Mouse (Mus musculus): ENCODE results near the gene Hist1h3a. TPM values are rescaled to one million over a fixed set of nuclear protein-coding genes. Genes with fewer than 3 reads are reported as not detected.
A peak's percentile ranks its signal among the peaks of the same experiment; 100 is the strongest.
"Not testable (repeated sequence)": the region's sequence is repeated elsewhere in the genome, so short reads cannot be mapped to it uniquely, and the experiment has no call there.

The Hist1h3a gene
- polyA plus RNA-seq (2015; fragmentation: Nextera tagmentation; extraction: Ambion mirVana): 1.1 and 1.5 TPM in 2 replicates

- peaks cover 34% of the 10 kb centered on the region for H3K4me1 ChIP-seq (replicated peaks)
- H3K9me3 ChIP-seq, H3K36me3 ChIP-seq, H3K27me3 ChIP-seq: not testable (repeated sequence)
- H3K9ac ChIP-seq: peak within 1 kb of the TSS; percentile 62
- WGBS: under 1% methylated on average over 28 of the region's 52 CpGs
- H3K27ac ChIP-seq (replicated peaks): peak within 1 kb of the TSS; percentile 90
- H3K4me3 ChIP-seq: peak within 1 kb of the TSS; percentile 59
- ATAC-seq (ENCODE audit: low read depth): peak; percentile 63
- peak within 1 kb of the TSS; percentile 79 for H3K4me2 ChIP-seq
These were observed at the start of gene Hist1h3a for GRCm38 (mm10) chr13:23761871-23762821. Gene Hist1h3a, minus strand, starts transcription at chr13:23762386.

- Histone ChIP-seq H3K9me3 (no peaks in the 10 kb centered on the region), H3K27ac (replicated peaks) (no peak within 1 kb of the TSS), H3K27me3 (no peaks in the 10 kb centered on the region), H3K4me2 (no peak within 1 kb of the TSS), H3K4me1 (replicated peaks) (no peaks in the 10 kb centered on the region), H3K4me3 (no peak within 1 kb of the TSS), H3K9ac (no peak within 1 kb of the TSS), H3K36me3 (no peaks in the 10 kb centered on the region)
- WGBS: 89% methylated on average over 15 of the region's 15 CpGs
- no peak for ATAC-seq (ENCODE audit: low read depth)
These were observed 44.4 kb upstream of the Hist1h3a start, which contains the start of gene Slc17a2 for GRCm38 (mm10) chr13:23806422-23807052. Gene Slc17a2, plus strand, starts transcription at chr13:23806993.

DNA sequence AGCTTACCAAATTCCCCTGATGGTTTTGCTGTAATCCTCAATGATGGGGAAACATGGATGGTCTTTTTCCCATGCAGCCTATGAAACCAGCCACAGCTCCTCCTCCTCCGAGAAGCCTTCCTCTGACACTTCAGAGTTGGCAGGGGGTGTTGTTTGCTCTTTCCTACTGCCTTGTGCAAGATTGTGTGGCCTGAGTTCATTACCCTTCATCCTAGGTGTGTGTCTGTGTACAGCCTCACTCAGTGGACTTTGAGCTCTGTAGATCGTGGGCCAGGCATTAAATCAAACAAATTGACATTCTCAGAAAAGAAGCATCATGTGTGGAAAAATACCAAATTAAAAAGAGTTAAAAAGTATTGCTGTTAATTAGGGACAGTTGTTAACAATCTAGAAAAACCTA lies 42.3 kb upstream of the Hist1h3a start:
- H3K4me3 ChIP-seq: no peak overlapping the region
- WGBS: 78% methylated on average over 2 of the region's 2 CpGs
- no peaks in the 10 kb centered on the region for H3K4me1 ChIP-seq (replicated peaks)
- ATAC-seq (ENCODE audit: low read depth): no peak
- H3K36me3 ChIP-seq: no peaks in the 10 kb centered on the region
- no peak overlapping the region for H3K9ac ChIP-seq
- no peak overlapping the region for H3K27ac ChIP-seq (replicated peaks)
- no peak overlapping the region for H3K4me2 ChIP-seq
- H3K9me3 ChIP-seq: no peaks in the 10 kb centered on the region
- H3K27me3 ChIP-seq: no peaks in the 10 kb centered on the region

DNA sequence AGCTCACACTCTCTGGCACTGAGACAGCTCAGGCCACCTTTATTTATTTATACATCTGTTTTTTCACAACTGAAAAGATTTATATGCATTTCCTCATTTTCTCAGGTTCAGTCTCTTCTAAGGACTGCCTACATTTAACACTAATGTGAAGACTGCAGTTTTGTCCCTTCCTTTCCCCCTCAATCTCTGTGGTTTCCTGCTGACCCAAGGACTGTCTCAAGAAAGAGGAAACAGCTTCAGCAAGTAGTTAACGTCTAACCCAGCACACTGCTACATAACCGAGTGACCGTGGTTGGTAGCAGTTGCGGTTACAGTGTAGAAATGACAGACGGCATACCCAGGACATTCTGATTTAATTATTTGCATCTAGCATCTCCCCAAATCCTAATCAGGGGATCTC lies 37.2 kb upstream of the Hist1h3a start:
- H3K9ac ChIP-seq: no peak overlapping the region
- H3K4me2 ChIP-seq: no peak overlapping the region
- H3K9me3 ChIP-seq: no peaks in the 10 kb centered on the region
- no peaks in the 10 kb centered on the region for H3K27me3 ChIP-seq
- H3K27ac ChIP-seq (replicated peaks): no peak overlapping the region
- H3K4me1 ChIP-seq (replicated peaks): no peaks in the 10 kb centered on the region
- no peaks in the 10 kb centered on the region for H3K36me3 ChIP-seq
- 89% methylated on average over 5 of the region's 5 CpGs for WGBS
- no peak for ATAC-seq (ENCODE audit: low read depth)
- no peak overlapping the region for H3K4me3 ChIP-seq

DNA sequence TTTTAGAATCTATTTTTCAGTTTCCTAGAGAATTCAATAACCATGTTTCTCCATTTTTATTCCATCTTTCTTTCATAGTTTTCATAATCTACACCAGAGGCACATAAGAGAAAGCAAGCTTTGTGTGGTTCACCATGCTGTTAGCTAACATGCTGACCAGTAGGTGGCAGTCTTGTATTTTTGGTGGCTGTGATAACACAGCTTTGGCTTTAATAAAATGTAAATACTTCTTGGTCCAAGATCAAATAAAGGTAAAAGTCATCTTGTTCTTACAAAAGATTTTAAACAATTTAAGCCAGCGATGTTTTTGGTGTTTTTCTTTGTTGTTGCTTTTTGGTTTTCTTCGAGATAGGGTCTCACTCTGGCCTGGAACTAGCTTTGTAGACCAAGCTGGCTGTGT lies 30.3 kb upstream of the Hist1h3a start:
- no peak for ATAC-seq (ENCODE audit: low read depth)
- Histone ChIP-seq H3K4me1 (replicated peaks) (no peaks in the 10 kb centered on the region), H3K27ac (replicated peaks) (no peak overlapping the region), H3K4me2 (no peak overlapping the region), H3K36me3 (no peaks in the 10 kb centered on the region), H3K27me3 (no peaks in the 10 kb centered on the region), H3K4me3 (no peak overlapping the region), H3K9ac (no peak overlapping the region), H3K9me3 (no peaks in the 10 kb centered on the region)
- 47% methylated on average over 2 of the region's 2 CpGs for WGBS

- H3K9me3 ChIP-seq: no peaks in the 10 kb centered on the region
- H3K4me2 ChIP-seq: no peak overlapping the region
- no peak for ATAC-seq (ENCODE audit: low read depth)
- no peaks in the 10 kb centered on the region for H3K27me3 ChIP-seq
- no peaks in the 10 kb centered on the region for H3K4me1 ChIP-seq (replicated peaks)
- no peak overlapping the region for H3K4me3 ChIP-seq
- H3K27ac ChIP-seq (replicated peaks): no peak overlapping the region
- H3K9ac ChIP-seq: no peak overlapping the region
- no peaks in the 10 kb centered on the region for H3K36me3 ChIP-seq
- WGBS: 82% methylated on average over 4 of the region's 4 CpGs
These were observed 16.8 kb upstream of the Hist1h3a start for GRCm38 (mm10) chr13:23779025-23779424.

GRCm38 (mm10) chr13:23778339-23778738 lies 16.2 kb upstream of the Hist1h3a start:
- 92% methylated on average over 7 of the region's 7 CpGs for WGBS
- no peak for ATAC-seq (ENCODE audit: low read depth)
- no peak overlapping the region for H3K9ac ChIP-seq

DNA sequence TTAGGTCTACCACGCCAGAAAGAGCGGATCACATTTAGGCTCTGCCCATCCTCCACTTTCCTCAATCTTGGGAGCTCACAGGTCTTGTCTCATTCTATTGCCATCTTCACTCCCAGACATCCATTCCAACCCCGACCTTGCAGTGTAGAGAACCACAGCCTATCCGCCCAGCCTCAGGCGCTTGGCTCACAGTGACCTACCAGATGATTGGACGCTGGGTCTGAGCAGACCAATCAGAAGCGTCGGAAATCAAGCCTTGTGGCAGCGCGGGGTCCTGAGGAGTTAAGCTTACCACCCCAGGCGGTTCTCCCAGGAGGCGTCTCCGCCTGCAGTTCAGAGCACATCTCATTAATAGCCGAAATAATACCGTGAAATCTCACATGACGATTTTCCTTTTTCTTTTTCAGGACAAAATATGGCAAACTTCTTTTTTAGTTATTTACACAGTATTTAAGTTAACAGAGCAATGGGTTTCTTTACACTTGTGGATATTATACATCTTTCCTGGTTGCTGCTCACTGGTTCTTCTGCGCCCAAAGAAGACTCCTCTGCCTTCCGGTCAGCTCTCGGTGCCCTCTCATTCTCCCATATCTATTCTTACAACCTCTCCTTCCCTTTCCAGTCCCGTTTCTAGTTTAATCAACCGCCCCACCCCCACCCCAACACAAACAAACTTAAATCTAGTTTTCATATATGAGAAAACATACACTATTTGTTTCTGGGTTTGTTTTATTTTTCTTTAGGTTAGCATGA lies 10.6 kb upstream of the Hist1h3a start:
- no peak overlapping the region for H3K27ac ChIP-seq (replicated peaks)
- H3K4me2 ChIP-seq: peak overlapping the region; percentile 47
- 27% methylated on average over 21 of the region's 21 CpGs for WGBS
- no peak overlapping the region for H3K9ac ChIP-seq
- H3K9me3 ChIP-seq: no peaks in the 10 kb centered on the region
- ATAC-seq (ENCODE audit: low read depth): peak; percentile 92
- peaks cover 4% of the 10 kb centered on the region for H3K4me1 ChIP-seq (replicated peaks)
- no peaks in the 10 kb centered on the region for H3K36me3 ChIP-seq
- H3K4me3 ChIP-seq: peak overlapping the region; percentile 6; the same call in 1 of the 2 replicates
- H3K27me3 ChIP-seq: no peaks in the 10 kb centered on the region

More at GRCm38 (mm10) chr13:23778339-23778738, 16.2 kb upstream of the Hist1h3a start:
- H3K27ac ChIP-seq (replicated peaks): no peak overlapping the region
- no peak overlapping the region for H3K4me2 ChIP-seq
- H3K27me3 ChIP-seq: no peaks in the 10 kb centered on the region
- H3K4me3 ChIP-seq: no peak overlapping the region
- H3K9me3 ChIP-seq: no peaks in the 10 kb centered on the region
- no peaks in the 10 kb centered on the region for H3K36me3 ChIP-seq
- no peaks in the 10 kb centered on the region for H3K4me1 ChIP-seq (replicated peaks)

DNA sequence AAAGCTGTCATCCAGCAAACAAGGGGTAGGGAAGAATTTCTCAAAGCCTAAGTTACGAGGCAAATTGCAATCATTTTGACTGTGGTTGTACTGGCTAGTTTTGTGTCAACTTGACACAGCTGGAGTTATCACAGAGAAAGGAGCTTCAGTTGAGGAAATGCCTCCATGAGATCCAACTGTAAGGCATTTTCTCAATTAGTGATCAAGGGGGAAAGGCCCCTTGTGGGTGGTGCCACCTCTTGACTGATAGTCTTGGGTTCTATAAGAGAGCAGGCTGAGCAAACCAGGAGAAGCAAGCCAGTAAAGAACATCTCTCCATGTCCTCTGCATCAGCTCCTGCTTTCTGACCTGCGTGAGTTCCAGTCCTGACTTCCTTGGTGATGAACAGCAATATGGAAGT lies 7.4 kb upstream of the Hist1h3a start, which contains the start of gene Trim38:
Trim38 (plus strand) TSS at position 301 of the 400 bp plus-strand sequence.
- H3K4me1 ChIP-seq (replicated peaks); H3K27ac ChIP-seq (replicated peaks); H3K4me3 ChIP-seq; H3K4me2 ChIP-seq; H3K9me3 ChIP-seq; ATAC-seq (ENCODE audit: low read depth); H3K36me3 ChIP-seq; H3K9ac ChIP-seq; H3K27me3 ChIP-seq: not testable (repeated sequence)
- 89% methylated on average over 2 of the region's 2 CpGs for WGBS

- Histone ChIP-seq H3K4me1 (replicated peaks) (peaks cover 10% of the 10 kb centered on the region), H3K4me3 (no peak overlapping the region), H3K27ac (replicated peaks) (no peak overlapping the region), H3K9ac (no peak overlapping the region), H3K27me3 (no peaks in the 10 kb centered on the region), H3K36me3 (no peaks in the 10 kb centered on the region), H3K9me3 (no peaks in the 10 kb centered on the region), H3K4me2 (no peak overlapping the region)
- no peak for ATAC-seq (ENCODE audit: low read depth)
- 50% methylated on average over 5 of the region's 5 CpGs for WGBS
These were observed 6.7 kb upstream of the Hist1h3a start for GRCm38 (mm10) chr13:23768834-23769397.

- Histone ChIP-seq H3K4me1 (replicated peaks) (peaks cover 16% of the 10 kb centered on the region), H3K27me3 (no peaks in the 10 kb centered on the region), H3K4me3 (no peak overlapping the region), H3K27ac (replicated peaks) (no peak overlapping the region), H3K36me3 (no peaks in the 10 kb centered on the region), H3K9ac (no peak overlapping the region), H3K4me2 (no peak overlapping the region), H3K9me3 (no peaks in the 10 kb centered on the region)
- ATAC-seq (ENCODE audit: low read depth): no peak
These were observed 4.6 kb upstream of the Hist1h3a start for GRCm38 (mm10) chr13:23766772-23767171.

DNA sequence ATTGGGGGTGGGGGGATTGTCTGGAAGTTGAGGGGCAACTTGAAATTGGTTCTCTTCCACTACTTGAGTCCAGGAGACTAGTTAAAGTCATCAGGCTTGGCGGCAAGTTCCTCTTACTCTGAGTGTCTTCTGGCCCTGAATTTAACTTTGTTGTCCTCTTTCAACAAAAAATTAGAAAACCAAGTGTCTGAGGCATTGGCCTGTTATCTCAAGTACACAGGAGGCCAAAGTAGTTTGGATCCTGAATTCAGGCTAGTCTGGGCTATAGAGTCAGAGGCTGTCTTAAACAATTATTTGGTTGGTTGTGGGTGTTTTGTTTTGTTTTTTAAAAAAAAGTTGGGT lies 3.0 kb upstream of the Hist1h3a start:
- Histone ChIP-seq H3K36me3 (no peaks in the 10 kb centered on the region), H3K9me3 (no peaks in the 10 kb centered on the region), H3K27me3 (no peaks in the 10 kb centered on the region), H3K27ac (replicated peaks) (no peak overlapping the region), H3K4me2 (no peak overlapping the region), H3K4me3 (no peak overlapping the region), H3K4me1 (replicated peaks) (peaks cover 25% of the 10 kb centered on the region), H3K9ac (no peak overlapping the region)
- WGBS: 79% methylated on average over 1 of the region's 1 CpGs
- no peak for ATAC-seq (ENCODE audit: low read depth)
